Mouse (Mus musculus) CH12.LX (cell line): ENCODE measurements around the gene Xylt1.

Experiments used
- CTCF ChIP-seq, 2 experiments: IDR thresholded peaks in 1 of 2; conservative IDR thresholded peaks in 1 of 2; 2 replicates each; pipeline ENCODE4 v1.5.1; 2011 to 2012; ENCODE audit warnings: low read depth in 2 of 2, low read length in 2 of 2, improper control_type of control experiment in 1 of 2, inconsistent platforms in 1 of 2, mild to moderate bottlenecking in 1 of 2, moderate library complexity in 1 of 2
- EP300 ChIP-seq: IDR thresholded peaks from 2 replicates; pipeline ENCODE4 v1.6.1; 2011; ENCODE audit warnings: low read length, improper control_type of control experiment
- GABPA ChIP-seq: IDR thresholded peaks from 2 replicates; pipeline ENCODE4 v1.6.1; 2012; ENCODE audit warnings: low read depth, low read length, improper control_type of control experiment, inconsistent platforms; ENCODE audit not compliant: insufficient replicate concordance
- HCFC1 ChIP-seq: IDR thresholded peaks from 2 replicates; pipeline ENCODE4 v1.6.1; 2012; ENCODE audit warnings: low read depth, mild to moderate bottlenecking, inconsistent platforms, low read length, improper control_type of control experiment
- MAFK ChIP-seq: IDR thresholded peaks from 2 replicates; pipeline ENCODE4 v1.6.1; 2011; ENCODE audit warnings: low read length, improper control_type of control experiment; ENCODE audit not compliant: insufficient replicate concordance
- NELFE ChIP-seq: IDR thresholded peaks from 2 replicates; pipeline ENCODE4 v1.6.1; 2011; ENCODE audit warnings: low read depth, low read length, improper control_type of control experiment
- POLR2A ChIP-seq: IDR thresholded peaks from 2 replicates; pipeline ENCODE4 v1.6.1; 2011; ENCODE audit warnings: low read depth, mild to moderate bottlenecking, improper control_type of control experiment, low read length
- POLR2AphosphoS2 ChIP-seq: IDR thresholded peaks from 2 replicates; pipeline ENCODE4 v1.6.1; 2011; ENCODE audit warnings: low read depth, low read length, improper control_type of control experiment
- RAD21 ChIP-seq: IDR thresholded peaks from 2 replicates; pipeline ENCODE4 v1.6.1; 2011; ENCODE audit warnings: low read depth, mild to moderate bottlenecking, low read length, improper control_type of control experiment, moderate library complexity
- USF1 ChIP-seq: IDR thresholded peaks from 2 replicates; pipeline ENCODE4 v1.6.1; 2014; ENCODE audit warnings: low read depth, mild to moderate bottlenecking, inconsistent platforms, low read length, improper control_type of control experiment
- ZKSCAN1 ChIP-seq: IDR thresholded peaks from 2 replicates; pipeline ENCODE4 v1.6.1; 2012; ENCODE audit warnings: low read depth, inconsistent platforms, low read length, improper control_type of control experiment, borderline replicate concordance

GRCm38 (mm10) chr7:117380036-117380417, 752 bp upstream of the Xylt1 start:
- no peak for TF ChIP-seq USF1
- TF ChIP-seq HCFC1: no peak
- TF ChIP-seq EP300: no peak
- no peak for TF ChIP-seq CTCF (conservative IDR thresholded peaks at IDR 0.05 in 1 of 2, IDR thresholded peaks at IDR 0.05 in 1 of 2; ENCODE audit: low read depth in 2 of 2, low read length in 2 of 2)
- TF ChIP-seq POLR2A: no peak
- no peak for TF ChIP-seq ZKSCAN1
- no peak for TF ChIP-seq POLR2AphosphoS2
- TF ChIP-seq RAD21: no peak
- TF ChIP-seq GABPA: no peak
- no peak for TF ChIP-seq MAFK
- no peak for TF ChIP-seq NELFE
